Mouse (Mus musculus): ENCODE results near the gene Acsl1.

DNA sequence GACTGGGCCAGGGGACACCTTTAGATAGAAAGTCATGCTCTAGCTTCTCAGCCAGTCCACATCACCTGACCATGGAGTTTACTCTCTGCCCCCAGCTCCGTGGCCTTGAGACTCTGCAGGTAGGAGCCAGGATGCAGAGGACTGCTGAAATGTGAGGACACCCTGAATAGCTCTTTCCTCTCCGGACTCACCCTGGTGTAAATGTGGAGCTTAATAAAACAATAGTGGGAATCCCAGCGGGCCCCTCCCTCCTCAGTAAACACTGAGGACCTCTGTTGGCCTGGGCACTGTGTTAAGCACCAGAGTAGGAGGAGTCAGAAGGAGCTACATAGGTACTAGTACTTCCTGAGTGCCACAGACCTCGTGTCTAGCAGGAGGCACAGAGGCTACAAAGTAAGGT, 13.2 kb downstream of the Acsl1 start:
- TF ChIP-seq POLR2A (IDR thresholded peaks at IDR 0.05; ENCODE audit: borderline replicate concordance, control insufficient read depth, low read depth, low read length) (no peak), CTCF (IDR thresholded peaks at IDR 0.05; ENCODE audit: control insufficient read depth, insufficient read depth, low read length) (no peak)

Measured in bone marrow, adult 2 months (tissue).